Mouse (Mus musculus) B cell, adult 2 months (primary cell): ENCODE measurements around the gene Timp1.
A peak's percentile ranks its signal among the peaks of the same experiment; 100 is the strongest.

Experiments
- DNase-seq, 2 experiments: peaks; one replicate each; pipeline ENCODE4 v3.0.0; 2022

Gene Timp1

DNA sequence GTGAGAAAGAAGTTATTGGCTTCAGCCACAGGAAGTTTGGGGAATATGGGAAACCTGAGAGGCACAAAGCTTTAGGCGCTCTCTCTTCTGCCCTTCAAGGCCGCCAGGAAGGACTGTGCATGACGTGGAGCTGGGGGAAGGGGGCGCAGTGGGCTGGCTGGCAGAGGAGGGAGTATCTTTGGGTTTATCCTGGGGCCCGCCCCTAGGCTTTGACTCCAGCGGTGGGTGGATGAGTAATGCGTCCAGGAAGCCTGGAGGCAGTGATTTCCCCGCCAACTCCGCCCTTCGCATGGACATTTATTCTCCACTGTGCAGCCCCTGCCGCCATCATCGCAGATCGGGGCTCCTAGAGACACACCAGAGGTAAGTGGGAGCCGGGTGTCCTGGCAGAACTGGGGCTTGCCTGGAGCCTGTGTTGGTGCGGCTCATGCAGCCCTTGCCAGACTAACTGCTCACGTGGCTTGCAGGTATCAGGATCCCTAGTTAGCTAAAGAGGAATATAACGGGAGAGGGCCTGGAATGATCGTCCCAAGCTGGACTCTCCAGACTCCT lies at the start of gene Timp1:
Gene Timp1 (plus strand): TSS at position 205 of the 552 bp plus-strand sequence.
- no peak for DNase-seq

DNA sequence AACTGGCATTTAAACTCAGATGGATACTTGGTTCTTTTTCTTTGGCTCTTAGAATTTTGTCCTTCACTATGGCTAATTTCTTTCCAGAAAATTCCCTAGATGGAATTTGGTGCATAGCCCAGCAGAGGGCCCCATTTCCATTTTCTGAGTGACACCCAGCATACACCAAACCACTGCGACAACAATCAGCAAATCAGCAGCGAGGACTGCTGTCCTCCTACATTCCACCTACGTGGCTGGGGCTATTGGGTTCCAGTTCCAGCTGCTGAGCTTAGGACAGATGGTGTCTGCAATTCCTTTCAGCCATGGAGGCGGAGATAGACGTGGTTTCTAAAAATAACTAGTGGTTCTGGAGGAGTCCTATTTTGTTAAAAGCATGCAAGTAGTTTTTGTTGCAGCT lies 41.0 kb upstream of the Timp1 start:
- DNase-seq: peak in 1 of 2 experiments; percentile 9

DNA sequence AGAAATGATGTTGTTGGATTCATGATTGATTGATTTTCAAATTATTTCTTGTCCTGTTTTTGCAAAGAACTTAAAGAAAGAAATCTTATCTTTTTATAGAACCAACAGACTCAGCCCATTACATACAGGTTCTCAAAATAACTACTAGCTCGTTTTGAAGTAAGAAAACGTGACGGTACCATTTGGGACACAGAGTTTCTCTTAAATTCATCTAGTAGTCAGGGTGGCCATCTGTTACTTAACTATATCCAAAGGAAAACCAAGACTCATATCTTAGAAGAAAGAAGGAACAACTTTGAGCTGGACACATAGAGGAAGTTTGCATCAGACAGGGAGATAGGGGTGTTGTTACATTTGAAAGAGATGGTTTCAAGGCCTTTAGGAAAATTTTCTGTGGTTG lies 22.7 kb upstream of the Timp1 start:
- DNase-seq: no peak

DNA sequence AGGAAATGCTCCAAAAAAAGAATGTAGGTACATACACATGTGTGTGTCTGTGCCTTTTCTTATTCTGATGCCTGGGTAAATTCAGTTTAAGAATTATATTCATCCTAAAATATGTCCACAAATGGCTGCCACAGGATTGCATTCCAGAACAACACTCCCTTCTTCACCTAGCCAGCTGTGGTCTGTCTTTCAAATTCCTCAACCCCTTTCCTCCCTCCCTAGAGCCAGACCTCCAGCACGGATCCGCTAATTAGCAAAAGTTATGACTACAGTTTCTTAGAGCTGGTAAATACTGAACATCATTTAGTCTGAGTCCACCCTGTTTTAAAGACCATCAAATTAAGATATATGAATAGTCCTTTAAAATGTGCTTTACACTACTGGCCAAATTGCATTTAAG lies 22.1 kb upstream of the Timp1 start:
- DNase-seq: peak in 1 of 2 experiments; percentile 6

DNA sequence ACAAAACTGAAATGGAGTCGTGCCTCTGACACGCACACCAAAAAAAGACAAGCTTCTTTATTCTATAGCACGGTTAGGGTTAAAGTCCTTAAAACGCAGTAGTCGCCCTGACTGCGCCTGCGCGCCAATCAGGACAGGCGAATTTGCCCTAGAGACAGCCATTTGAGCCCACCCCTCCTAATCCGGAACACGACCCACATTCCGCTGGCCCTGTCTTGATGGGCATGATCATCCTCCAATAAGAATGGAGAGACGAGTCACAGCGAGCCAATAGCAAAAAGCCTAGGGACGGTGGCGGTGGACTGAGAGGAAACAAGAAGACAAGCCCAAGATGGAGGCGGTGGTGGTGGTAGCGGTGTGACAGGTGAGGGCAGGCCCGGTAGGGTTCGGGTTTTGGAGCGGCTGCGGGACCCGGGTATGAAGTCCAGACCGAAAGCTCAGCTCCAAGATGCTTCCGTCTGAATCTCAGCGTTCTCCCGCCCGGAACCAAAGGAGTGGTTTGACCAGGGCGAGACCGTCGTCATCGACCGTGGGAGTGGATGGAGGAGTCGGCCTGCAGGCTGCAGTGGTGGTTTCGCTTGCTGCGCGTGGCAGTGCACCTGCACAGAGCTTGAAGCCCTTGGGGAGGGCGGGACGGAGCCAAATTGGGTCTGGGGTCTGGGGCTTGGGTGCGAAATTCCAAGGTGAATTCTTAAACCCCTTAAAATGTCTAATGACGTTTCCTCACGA lies 21.5 kb upstream of the Timp1 start:
- DNase-seq: peak; percentile 83 to 89

DNA sequence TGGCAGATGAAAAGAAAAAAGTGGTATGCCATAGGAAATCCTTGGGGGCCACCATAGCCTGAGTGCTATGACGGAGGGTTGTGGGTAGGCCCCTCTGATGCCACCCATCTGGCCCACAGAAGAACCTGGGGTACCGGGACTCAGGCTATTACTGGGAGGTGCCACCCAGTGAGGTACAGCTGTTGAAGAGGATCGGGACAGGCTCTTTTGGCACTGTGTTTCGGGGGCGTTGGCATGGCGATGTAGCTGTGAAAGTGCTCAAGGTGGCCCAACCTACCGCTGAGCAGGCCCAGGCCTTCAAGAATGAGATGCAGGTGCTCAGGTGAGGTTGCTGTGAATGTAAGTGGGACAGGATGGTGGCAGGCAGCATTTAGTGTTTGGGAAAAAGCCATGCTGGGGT lies 16.2 kb upstream of the Timp1 start:
- DNase-seq: no peak

DNA sequence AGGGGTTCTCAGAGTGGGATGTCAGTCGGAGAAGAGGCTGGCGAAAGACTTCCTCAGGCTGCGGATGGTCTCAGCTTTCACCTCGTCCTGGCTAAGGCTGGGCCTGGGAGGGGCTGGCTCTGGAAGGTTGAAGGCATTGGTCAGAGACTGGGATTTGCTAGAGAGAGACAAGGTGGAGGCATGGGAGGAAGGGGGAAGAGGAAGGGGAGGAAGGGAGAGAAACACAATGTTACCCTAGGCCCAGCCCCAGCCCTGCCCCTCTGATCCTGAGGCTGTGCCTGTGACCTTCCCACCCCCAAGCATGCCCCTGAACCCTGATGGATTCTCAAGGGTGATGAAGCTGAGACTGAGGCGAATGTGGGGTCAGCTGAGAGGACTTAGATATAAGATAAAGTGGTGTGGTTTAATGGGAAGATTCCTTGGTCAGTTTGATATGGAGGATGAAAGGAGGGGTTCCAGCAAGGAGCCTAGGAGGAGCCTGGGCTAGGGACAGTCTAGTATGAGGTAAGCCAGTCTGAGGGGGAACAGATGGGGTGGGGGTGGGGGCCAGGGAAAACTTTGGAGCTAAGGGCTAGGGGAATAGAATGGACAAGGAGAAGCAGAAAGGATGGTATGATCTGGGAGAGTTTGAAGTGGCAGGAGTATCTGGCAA lies 8.4 kb upstream of the Timp1 start:
- no peak for DNase-seq

DNA sequence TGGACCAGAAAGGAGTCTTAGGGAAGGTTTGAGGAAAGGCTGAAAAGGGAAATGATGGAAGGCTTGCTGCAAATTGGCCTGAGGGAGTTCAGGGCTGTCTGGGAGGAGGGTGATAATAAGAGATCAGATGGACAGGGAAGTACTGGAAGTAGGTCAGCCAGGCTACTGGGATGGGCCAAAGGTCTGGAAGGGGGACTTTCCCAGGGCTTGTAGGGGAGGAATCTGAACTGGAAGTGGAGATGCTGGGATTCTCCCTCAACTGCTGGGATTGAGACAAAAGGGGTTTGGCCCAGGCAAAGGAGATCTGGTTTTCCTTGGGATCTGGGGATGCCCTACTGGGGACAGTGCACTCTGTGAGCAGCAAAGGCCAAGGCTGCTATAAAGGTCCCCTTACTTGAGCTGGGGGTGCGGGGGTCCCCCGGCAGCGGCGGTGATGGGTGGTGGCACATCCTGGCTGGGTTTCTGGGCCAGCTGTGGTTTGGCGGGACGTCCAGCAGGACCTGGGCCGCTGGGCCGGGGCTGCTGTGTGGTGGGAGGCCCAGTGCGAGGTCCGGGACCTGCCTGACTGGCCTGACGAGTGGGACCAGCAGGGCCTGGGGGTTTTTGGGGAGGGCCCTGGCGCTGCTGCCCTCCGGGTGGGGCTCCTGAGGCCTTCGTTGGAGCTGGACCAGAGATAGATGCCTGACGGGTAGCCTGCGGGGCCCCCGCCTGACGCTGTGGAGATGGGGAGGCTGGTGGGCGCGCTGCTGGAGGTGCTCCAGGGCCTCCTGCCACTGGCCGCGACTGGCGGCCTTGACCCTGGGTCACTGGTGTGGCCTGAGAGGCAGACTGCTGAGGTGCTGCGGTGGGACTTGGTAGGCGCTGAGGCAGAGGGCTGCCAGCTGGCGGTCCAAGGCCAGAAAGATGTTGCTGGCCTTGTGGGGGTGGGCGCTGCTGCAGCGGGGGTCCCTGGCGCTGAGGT lies 7.6 kb upstream of the Timp1 start:
- no peak for DNase-seq

DNA sequence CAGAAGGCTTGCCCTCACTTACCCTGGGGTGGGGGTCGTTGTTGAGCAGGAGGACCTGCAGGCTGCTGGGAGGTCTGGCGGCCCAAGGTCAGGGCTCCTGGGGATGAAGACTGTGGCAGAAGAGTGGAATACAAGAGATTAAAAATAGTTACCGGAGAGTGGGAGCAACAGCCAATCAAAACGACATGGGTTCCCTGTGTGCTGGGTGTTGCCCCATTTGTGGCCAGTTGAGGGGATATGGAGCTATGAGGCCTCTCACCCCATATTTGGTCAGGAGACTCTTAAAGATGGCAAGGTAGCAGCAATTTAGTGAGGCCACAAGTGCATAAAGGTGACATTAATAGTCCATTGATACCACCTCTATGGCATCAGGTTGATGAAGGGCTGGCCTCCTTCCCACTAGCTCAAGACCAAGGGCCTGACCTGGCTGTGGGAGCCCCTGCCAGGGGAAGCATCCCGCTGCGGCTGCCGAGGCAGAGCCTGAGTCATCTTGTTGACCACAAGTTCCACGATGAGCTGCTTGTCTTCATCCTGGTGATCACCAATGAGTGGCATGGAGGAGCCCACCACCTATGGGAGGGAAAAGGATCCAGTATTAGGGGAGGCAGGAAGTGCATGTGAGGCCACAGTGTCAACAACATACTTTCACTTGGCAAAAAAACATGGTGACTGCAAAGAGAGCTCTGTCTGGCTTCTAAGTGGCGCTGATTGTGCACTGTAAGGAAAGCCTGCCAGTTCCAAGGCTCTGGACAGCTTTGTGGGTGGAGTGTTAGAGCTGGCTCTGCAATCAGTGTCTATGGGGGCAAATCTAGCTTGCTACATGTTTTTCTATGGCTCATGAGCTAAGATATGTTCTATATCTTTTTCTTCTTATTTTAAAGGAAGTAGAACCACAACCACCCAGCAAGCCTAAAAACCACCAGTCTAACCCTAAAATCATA lies 6.5 kb upstream of the Timp1 start:
- DNase-seq: no peak

DNA sequence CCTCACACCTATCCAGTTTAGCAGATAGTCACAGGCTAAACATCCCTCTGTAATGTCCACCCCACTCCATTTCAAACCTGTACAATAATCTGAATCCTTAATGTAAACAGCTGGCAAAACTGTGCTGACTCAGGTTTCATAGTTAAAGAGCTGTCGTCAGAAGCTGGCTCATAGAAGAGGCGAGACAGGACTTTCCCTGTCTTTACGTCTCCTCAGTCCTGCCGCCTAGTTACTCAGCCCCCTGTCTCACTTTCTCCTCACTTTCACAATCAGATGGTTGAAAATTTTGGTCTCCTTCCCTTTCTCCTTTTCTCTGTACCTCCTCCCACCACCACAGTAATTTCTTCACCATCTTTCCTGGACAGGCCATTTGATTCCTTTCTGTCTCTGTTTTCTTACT lies 1.9 kb upstream of the Timp1 start:
- DNase-seq: no peak

DNA sequence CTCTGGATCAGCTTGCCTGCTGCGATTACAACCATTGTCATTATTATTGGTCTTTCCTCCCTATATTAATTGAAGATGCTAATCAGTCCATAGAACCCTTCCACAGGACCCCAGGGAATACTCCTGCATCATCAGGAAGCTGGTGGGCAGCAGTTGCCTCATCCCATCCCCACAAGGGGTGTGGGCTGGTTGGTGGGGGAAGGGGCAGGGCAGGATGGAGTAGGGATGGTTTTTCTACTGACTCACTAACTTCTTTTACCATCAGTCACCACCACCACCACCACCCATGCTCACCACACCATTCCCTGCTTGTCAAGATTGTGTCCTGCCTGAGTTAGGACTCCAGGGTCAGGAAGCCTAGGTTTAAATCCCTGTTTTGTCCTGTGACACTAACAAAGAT lies 763 bp upstream of the Timp1 start:
- no peak for DNase-seq

DNA sequence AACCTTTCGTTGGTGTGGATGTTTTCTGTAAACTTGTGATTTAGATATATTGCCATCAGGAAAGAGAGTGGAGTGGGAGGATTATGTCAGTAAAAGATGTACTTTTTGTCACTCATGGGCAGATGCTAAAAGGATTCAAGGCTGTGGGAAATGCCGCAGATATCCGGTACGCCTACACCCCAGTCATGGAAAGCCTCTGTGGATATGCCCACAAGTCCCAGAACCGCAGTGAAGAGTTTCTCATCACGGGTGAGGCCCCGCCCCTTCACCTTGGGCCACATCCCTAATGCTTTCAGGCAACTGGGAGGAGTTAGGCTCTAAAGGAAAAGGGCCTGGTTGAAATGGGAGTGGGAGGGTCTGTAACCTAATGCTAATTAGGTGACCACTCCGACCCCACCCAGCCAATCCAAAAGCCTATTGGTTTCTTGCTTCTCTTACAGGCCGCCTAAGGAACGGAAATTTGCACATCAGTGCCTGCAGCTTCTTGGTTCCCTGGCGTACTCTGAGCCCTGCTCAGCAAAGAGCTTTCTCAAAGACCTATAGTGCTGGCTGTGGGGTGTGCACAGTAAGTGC lies 3.0 kb downstream of the Timp1 start:
- no peak for DNase-seq

DNA sequence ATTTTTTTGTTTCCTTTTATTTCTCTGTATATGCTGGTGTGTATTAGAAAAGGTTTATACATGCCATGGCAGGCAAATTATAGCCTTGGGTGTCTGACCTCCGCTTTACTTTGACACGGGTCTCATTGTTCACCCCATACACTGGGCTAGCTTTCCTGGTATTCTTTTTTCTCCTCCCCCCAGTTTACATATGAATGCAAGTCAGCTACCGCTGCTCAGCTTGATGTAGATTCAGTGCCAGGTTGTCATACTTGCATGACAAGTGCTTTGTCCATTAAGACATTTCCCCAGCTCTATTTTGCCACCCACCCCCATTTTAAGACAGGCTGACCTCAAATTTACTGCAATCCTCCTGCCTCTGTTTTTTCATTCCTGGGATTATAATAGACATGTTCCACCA lies 5.3 kb downstream of the Timp1 start:
- no peak for DNase-seq

DNA sequence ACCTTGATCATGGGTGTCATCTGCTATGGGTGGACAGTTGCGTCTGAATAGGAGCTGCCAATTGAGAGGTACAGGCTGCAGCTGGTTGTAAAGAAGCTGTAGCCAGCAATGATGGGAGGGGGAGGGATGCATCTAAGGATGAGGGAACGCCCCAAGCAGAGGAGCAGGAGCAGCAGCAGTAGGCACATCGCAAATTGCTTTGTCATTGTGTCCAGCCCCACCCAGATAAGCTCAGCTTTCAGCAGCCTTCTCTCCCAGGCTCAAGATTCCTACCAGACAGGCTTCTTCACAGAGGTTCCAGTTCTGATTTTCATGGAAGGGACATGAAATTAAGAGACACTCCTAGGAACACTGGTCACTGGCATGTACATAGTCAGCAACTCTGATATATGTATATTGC lies 40.1 kb downstream of the Timp1 start:
- DNase-seq: no peak

DNA sequence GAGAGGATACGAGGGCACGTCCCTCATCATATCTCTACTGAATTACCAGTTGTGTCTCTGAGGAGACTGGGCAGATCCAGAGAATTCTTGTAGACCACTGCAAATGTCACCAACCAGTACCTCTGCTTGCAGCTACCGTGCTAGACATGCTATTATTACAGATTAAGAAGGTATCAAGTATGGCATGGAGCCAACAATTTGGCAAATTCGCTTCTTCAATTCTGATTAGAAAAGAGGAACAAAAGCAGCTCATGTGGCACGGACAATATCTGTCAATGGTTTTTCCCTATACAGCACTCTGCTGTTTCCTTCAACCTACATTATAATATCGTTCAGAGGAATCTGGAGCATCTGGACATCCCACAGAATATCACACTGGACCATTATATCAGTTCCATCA lies 43.8 kb downstream of the Timp1 start:
- no peak for DNase-seq

DNA sequence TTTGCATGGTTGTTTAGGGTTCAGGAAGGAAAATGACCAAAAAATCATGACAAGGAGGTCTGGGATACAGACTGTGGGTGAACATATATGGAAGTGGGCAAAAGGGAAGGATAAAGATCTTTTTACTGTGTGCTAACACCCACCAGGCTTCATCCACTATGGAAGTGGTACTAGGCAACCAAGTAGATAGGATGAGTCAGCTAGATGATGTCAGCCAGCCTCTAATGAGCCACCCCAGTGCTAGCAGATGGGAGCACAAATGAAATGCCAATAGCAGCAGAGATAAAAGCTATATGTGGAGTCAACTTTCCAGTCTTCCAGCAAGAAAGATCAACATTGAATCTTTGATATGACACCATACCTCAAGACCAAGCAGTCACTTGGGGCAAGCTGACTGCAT lies 45.1 kb downstream of the Timp1 start:
- DNase-seq: no peak

DNA sequence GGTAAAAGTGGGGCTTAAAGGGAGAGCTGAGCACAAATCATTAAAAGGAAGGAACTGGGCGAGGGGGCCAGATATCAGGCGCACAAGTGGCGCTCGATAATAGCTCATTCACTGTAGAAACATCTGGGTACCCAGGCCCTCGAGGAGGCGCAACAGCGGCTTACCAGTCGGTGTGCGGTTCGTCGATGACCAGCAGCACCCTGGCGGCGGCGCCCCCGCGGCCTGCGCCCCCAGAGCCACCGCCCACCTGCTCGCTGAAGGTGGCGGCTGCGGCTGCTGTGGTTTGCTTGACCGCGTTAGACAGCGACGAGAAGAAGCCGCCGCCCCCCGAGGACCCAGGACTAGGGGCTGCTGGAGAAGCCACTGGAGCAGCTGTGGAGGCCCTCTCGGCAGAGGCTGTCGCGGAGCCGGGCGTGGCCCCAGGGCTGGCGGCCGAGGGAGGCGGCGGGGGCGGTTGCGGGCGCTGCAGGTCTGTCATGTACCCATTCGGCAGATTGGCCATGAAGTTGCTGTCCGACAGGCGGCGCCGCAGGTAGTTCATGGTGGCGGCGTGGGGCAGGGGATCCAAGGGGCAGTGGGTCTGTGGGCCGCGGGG lies 50.4 kb downstream of the Timp1 start:
- DNase-seq: no peak

DNA sequence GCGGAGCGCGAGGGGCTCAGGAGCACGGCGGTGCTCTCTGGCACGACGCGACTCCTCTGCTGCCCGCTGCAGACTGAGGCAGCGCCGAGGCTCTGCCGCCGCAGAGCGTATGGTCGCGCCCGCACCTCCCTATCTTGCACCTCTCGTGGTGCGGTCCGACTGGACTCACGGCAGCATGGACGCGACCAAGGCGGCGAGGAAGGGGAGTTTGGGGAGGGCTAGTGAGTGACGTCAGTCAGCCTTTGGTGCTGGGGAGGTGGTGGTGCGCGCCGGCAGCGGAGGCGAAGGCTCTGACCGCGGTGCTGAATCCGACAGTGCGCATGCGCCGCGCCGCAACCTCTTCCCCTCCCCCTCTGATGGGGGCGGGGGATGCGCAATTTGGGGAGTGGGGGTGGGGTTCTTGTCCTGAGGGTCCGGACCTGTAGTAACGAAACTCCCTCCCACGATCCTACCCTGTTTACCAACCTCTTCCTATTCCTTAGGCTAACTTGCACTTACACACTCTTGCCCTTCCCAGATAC lies 50.9 kb downstream of the Timp1 start, which contains the start of gene Syn1:
Gene Syn1 (minus strand): TSS at position 161 of the 521 bp plus-strand sequence.
- peak; percentile 76 to 79 for DNase-seq

DNA sequence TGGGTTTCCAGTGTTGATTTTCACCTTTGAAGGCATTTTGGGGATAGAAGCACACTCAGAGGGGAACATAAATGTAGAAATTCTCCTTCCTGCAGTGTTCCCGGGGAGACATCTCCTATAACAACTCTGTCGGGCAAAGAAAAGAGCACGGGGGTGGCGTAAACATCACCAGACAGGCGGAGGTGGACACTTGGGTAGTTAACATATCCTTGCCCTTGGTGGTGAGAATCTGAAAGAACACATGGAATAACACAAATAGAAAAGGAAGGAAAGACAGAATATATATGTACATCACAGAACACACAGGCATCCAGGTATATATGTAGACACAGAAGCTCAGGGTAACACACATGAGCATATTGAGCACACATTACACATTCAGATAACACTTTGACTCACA lies 51.4 kb downstream of the Timp1 start:
- no peak for DNase-seq

DNA sequence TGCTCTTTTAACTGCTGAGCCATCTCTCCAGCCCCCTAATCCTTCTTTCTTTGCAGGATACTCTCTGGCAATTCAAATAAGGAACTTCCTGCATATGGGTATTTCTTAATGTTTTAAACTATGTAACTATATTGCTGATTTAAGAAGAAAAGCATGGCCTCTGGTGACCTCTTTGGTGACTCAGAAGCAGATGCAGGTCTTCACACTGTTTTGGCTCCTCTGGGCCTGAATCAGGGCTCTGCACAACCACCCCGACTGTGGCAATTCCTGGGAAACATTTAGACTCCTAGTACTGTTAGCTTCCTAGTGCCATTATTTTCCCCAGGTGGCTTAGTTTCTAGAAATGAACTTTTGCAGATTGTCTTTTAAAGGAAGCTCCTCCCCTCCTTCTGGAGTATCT lies 53.5 kb downstream of the Timp1 start:
- DNase-seq: no peak
